Mouse (Mus musculus): Measurements from ENCODE around the gene Gabrb1.

GRCm38 (mm10) chr5:72191932-72192331, 534.0 kb downstream of the Gabrb1 start:
- TF ChIP-seq POLR2A (IDR thresholded peaks at IDR 0.05; ENCODE audit: extremely low read depth, insufficient read depth, low read length) = no peak
- no peak for TF ChIP-seq CTCF (IDR thresholded peaks at IDR 0.05; ENCODE audit: low read depth, low read length)
